20 mouse cellular contexts compared by ENCODE assay signal in genomic region chr19:47029796-47030195, GRCm38 (mm10). TPM values are rescaled to one million over a fixed set of nuclear protein-coding genes. Genes with fewer than 3 reads are reported as not detected.
DNase-seq lines count a peak whose midpoint lies in the region; ATAC-seq and TF ChIP-seq lines count a peak whose summit lies in the region.
"Had no signal": no experiment of that assay in that cellular context is flagged by ENCODE, and none has a peak within 500 bp of the region (broad histone marks: within the 10 kb centered on the region; RNA-seq: fewer than 3 reads in every experiment).

No protein-coding gene starts in this region.

- peak; percentile 45 for DNase-seq in brain, embryonic 14.5 days (ENCODE audit: low read depth)
- DNase-seq in midbrain, embryonic 11.5 days (ENCODE audit: low spot score, missing footprints): no peak
- no peak for DNase-seq in adrenal gland, postnatal 4 days (ENCODE audit: low spot score in 2 of 2)
- no peak for DNase-seq in gastrocnemius, adult 8-10 months (ENCODE audit: low spot score in 2 of 2)
- DNase-seq in liver, embryonic 11.5 days (ENCODE audit: low spot score): no peak
- DNase-seq: cerebellum, adult 9-10 months; heart, adult 11 months; heart, postnatal 14 days; kidney, adult 9 months; kidney, postnatal 25 days; liver, embryonic 13.5 days; thymus, postnatal 36 days had no signal

- no peak for ATAC-seq in hindbrain, embryonic 12.5 days (ENCODE audit: low FRiP score)
- ATAC-seq in midbrain, embryonic 11.5 days (ENCODE audit: low FRiP score): no peak
- no peak for ATAC-seq in neural tube, embryonic 13.5 days (ENCODE audit: low read depth)
- ATAC-seq in liver, embryonic 11.5 days (replicated peaks; ENCODE audit: low FRiP score): no peak
- ATAC-seq: inflammation-experienced regulatory T-cells, adult 6 months had no signal

- no peaks in the 10 kb centered on the region; the same call in 1 of the 2 replicates for H3K4me1 ChIP-seq in hindbrain, embryonic 12.5 days
- no peaks in the 10 kb centered on the region for H3K4me1 ChIP-seq in midbrain, embryonic 11.5 days (ENCODE audit: control insufficient read depth, insufficient read depth, low read length)
- no peaks in the 10 kb centered on the region; the same call in 1 of the 2 replicates for H3K4me1 ChIP-seq in neural tube, embryonic 13.5 days (replicated peaks)
- no peaks in the 10 kb centered on the region for H3K4me1 ChIP-seq in liver, embryonic 11.5 days (replicated peaks; ENCODE audit: control insufficient read depth, insufficient read depth, low read length)
- H3K4me1 ChIP-seq: heart, embryonic 12.5 days; liver, embryonic 13.5 days had no signal

- H3K27ac ChIP-seq in hindbrain, embryonic 12.5 days: peak overlapping the region; percentile 79
- peak overlapping the region; percentile 62; the same call in 1 of the 2 replicates for H3K27ac ChIP-seq in midbrain, embryonic 11.5 days (ENCODE audit: low read depth, low read length)
- peak overlapping the region; percentile 78 for H3K27ac ChIP-seq in neural tube, embryonic 13.5 days (replicated peaks)
- no peak overlapping the region for H3K27ac ChIP-seq in liver, embryonic 11.5 days (ENCODE audit: low read depth, low read length)
- H3K27ac ChIP-seq: liver, embryonic 13.5 days; lung, embryonic 15.5 days had no signal

- no peak for TF ChIP-seq POLR2A in brain, embryonic 14.5 days (IDR thresholded peaks at IDR 0.05; ENCODE audit: borderline replicate concordance, extremely low read depth, insufficient read depth, insufficient read length, poor library complexity, severe bottlenecking)

- H3K4me2 ChIP-seq in hindbrain, embryonic 12.5 days (replicated peaks): no peak overlapping the region
- H3K4me2 ChIP-seq in midbrain, embryonic 11.5 days: no peak overlapping the region
- H3K4me2 ChIP-seq in neural tube, embryonic 13.5 days: no peak overlapping the region
- no peak overlapping the region for H3K4me2 ChIP-seq in liver, embryonic 11.5 days
- H3K4me2 ChIP-seq: heart, embryonic 12.5 days; liver, embryonic 13.5 days; lung, embryonic 15.5 days had no signal

- H3K9me3 ChIP-seq in hindbrain, embryonic 12.5 days (replicated peaks): no peaks in the 10 kb centered on the region
- no peaks in the 10 kb centered on the region for H3K9me3 ChIP-seq in midbrain, embryonic 11.5 days (ENCODE audit: control insufficient read depth, low read length)
- H3K9me3 ChIP-seq in neural tube, embryonic 13.5 days: peaks cover 3% of the 10 kb centered on the region; the same call in 1 of the 2 replicates
- H3K9me3 ChIP-seq in liver, embryonic 11.5 days (ENCODE audit: control insufficient read depth, low read length): no peaks in the 10 kb centered on the region
- H3K9me3 ChIP-seq: heart, embryonic 12.5 days; liver, embryonic 13.5 days; lung, embryonic 15.5 days had no signal

- 64% methylated on average over 9 of the region's 9 CpGs for WGBS in hindbrain, embryonic 12.5 days
- WGBS in midbrain, embryonic 11.5 days: 69% methylated on average over 9 of the region's 9 CpGs
- 63% methylated on average over 9 of the region's 9 CpGs for WGBS in neural tube, embryonic 13.5 days
- WGBS in liver, embryonic 11.5 days: 87% methylated on average over 9 of the region's 9 CpGs

- no peak overlapping the region for H3K4me3 ChIP-seq in hindbrain, embryonic 12.5 days
- no peak overlapping the region for H3K4me3 ChIP-seq in midbrain, embryonic 11.5 days (ENCODE audit: low read depth, low read length)
- H3K4me3 ChIP-seq in neural tube, embryonic 13.5 days: no peak overlapping the region
- H3K4me3 ChIP-seq in liver, embryonic 11.5 days (ENCODE audit: low read depth, low read length): no peak overlapping the region
- H3K4me3 ChIP-seq: heart, embryonic 12.5 days; liver, embryonic 13.5 days; lung, embryonic 15.5 days had no signal

- H3K27me3 ChIP-seq in hindbrain, embryonic 12.5 days: no peaks in the 10 kb centered on the region
- no peaks in the 10 kb centered on the region for H3K27me3 ChIP-seq in midbrain, embryonic 11.5 days (ENCODE audit: control insufficient read depth, insufficient read depth, low read length)
- no peaks in the 10 kb centered on the region for H3K27me3 ChIP-seq in neural tube, embryonic 13.5 days
- no peaks in the 10 kb centered on the region for H3K27me3 ChIP-seq in liver, embryonic 11.5 days (replicated peaks; ENCODE audit: control insufficient read depth, insufficient read depth, low read length)
- H3K27me3 ChIP-seq: heart, embryonic 12.5 days; liver, embryonic 13.5 days; lung, embryonic 15.5 days had no signal

- peaks cover 42% of the 10 kb centered on the region for H3K36me3 ChIP-seq in hindbrain, embryonic 12.5 days
- H3K36me3 ChIP-seq in midbrain, embryonic 11.5 days (ENCODE audit: control insufficient read depth, insufficient read depth, low read length): peaks cover 3% of the 10 kb centered on the region; the same call in 1 of the 2 replicates
- H3K36me3 ChIP-seq in neural tube, embryonic 13.5 days: peaks cover 45% of the 10 kb centered on the region
- 0 out of 2 replicates have a peak, but pooled peaks cover 5% of the 10 kb centered on the region for H3K36me3 ChIP-seq in liver, embryonic 11.5 days (ENCODE audit: control insufficient read depth, insufficient read depth, low read length)

- no peak for TF ChIP-seq CTCF in brain, embryonic 14.5 days (IDR thresholded peaks at IDR 0.05; ENCODE audit: borderline replicate concordance, extremely low read depth, insufficient read depth, insufficient read length)

- no peak overlapping the region for H3K9ac ChIP-seq in hindbrain, embryonic 12.5 days
- H3K9ac ChIP-seq in midbrain, embryonic 11.5 days (ENCODE audit: low read length): no peak overlapping the region; the same call in 1 of the 2 replicates
- H3K9ac ChIP-seq in neural tube, embryonic 13.5 days: peak overlapping the region; percentile 34; the same call in 1 of the 2 replicates
- no peak overlapping the region for H3K9ac ChIP-seq in liver, embryonic 11.5 days (ENCODE audit: low read depth, low read length)
- H3K9ac ChIP-seq: heart, embryonic 12.5 days; liver, embryonic 13.5 days; lung, embryonic 15.5 days had no signal

RNA-seq across cellular contexts. Expression of gene Nt5c2, which starts 14.8 kb away (rescaled TPM):
- 40.1 and 49.2 TPM in 2 replicates for polyA plus RNA-seq in brain, embryonic 14.5 days (2012; rRNA removed)
- polyA plus RNA-seq in hindbrain, embryonic 12.5 days (2016; fragmentation: Nextera tagmentation; extraction: Ambion mirVana): 85.3 and 89.1 TPM in 2 replicates
- polyA plus RNA-seq in midbrain, embryonic 11.5 days (2014; fragmentation: Nextera tagmentation; extraction: Ambion mirVana): 73.5 and 79.6 TPM in 2 replicates
- 81.7 and 85.0 TPM in 2 replicates for polyA plus RNA-seq in neural tube, embryonic 13.5 days (2015; fragmentation: Nextera tagmentation; extraction: Ambion mirVana)
- total RNA-seq in adrenal gland, postnatal 4 days (2021): 100 to 1,000 TPM; 106 to 107 TPM
- 10 to 100 TPM in 1 of 4 experiments, 1 to 10 TPM in 3; 5.8 to 10.2 (median 8.1) TPM for total RNA-seq in gastrocnemius, adult 8-10 months (2022)
- polyA plus RNA-seq in liver, embryonic 11.5 days (2014; fragmentation: Nextera tagmentation; extraction: Ambion mirVana): 107 and 110 TPM in 2 replicates

RNA-seq across cellular contexts. Expression of gene Ina, which starts 15.3 kb away (rescaled TPM):
- polyA plus RNA-seq in brain, embryonic 14.5 days (2012; rRNA removed): 413 and 626 TPM in 2 replicates
- 578 and 632 TPM in 2 replicates for polyA plus RNA-seq in hindbrain, embryonic 12.5 days (2016; fragmentation: Nextera tagmentation; extraction: Ambion mirVana)
- 179 and 186 TPM in 2 replicates for polyA plus RNA-seq in midbrain, embryonic 11.5 days (2014; fragmentation: Nextera tagmentation; extraction: Ambion mirVana)
- polyA plus RNA-seq in neural tube, embryonic 13.5 days (2015; fragmentation: Nextera tagmentation; extraction: Ambion mirVana): 680 and 687 TPM in 2 replicates
- 10 to 100 TPM; 15.5 to 23.5 TPM for total RNA-seq in adrenal gland, postnatal 4 days (2021)
- total RNA-seq in gastrocnemius, adult 8-10 months (2022): not detected
- 0.26 and 0.53 TPM in 2 replicates for polyA plus RNA-seq in liver, embryonic 11.5 days (2014; fragmentation: Nextera tagmentation; extraction: Ambion mirVana)
- total RNA-seq: gastrocnemius, adult 18-20 months; heart, postnatal 14 days; monocyte, adult 5-6 weeks had no signal
- polyA plus RNA-seq: C2C12; inflammation-experienced regulatory T-cells, adult 6 months had no signal

RNA-seq across cellular contexts. Expression of gene Pcgf6, which starts 20.9 kb away (rescaled TPM):
- 65.2 and 81.7 TPM in 2 replicates for polyA plus RNA-seq in brain, embryonic 14.5 days (2012; rRNA removed)
- 30.4 and 31.1 TPM in 2 replicates for polyA plus RNA-seq in hindbrain, embryonic 12.5 days (2016; fragmentation: Nextera tagmentation; extraction: Ambion mirVana)
- 33.7 and 34.3 TPM in 2 replicates for polyA plus RNA-seq in midbrain, embryonic 11.5 days (2014; fragmentation: Nextera tagmentation; extraction: Ambion mirVana)
- polyA plus RNA-seq in neural tube, embryonic 13.5 days (2015; fragmentation: Nextera tagmentation; extraction: Ambion mirVana): 26.9 and 29.1 TPM in 2 replicates
- total RNA-seq in adrenal gland, postnatal 4 days (2021): 10 to 100 TPM; 13.9 to 16.8 TPM
- 1 to 10 TPM; 3.6 to 6.3 (median 5.0) TPM for total RNA-seq in gastrocnemius, adult 8-10 months (2022)
- polyA plus RNA-seq in liver, embryonic 11.5 days (2014; fragmentation: Nextera tagmentation; extraction: Ambion mirVana): 28.6 and 32.9 TPM in 2 replicates

RNA-seq across cellular contexts. Expression of gene Taf5, which starts 37.8 kb away (rescaled TPM):
- polyA plus RNA-seq in brain, embryonic 14.5 days (2012; rRNA removed): 10.8 and 11.0 TPM in 2 replicates
- 10.7 and 11.2 TPM in 2 replicates for polyA plus RNA-seq in hindbrain, embryonic 12.5 days (2016; fragmentation: Nextera tagmentation; extraction: Ambion mirVana)
- polyA plus RNA-seq in midbrain, embryonic 11.5 days (2014; fragmentation: Nextera tagmentation; extraction: Ambion mirVana): 10.9 and 12.1 TPM in 2 replicates
- polyA plus RNA-seq in neural tube, embryonic 13.5 days (2015; fragmentation: Nextera tagmentation; extraction: Ambion mirVana): 6.8 and 7.2 TPM in 2 replicates
- 1 to 10 TPM; 5.1 to 5.6 TPM for total RNA-seq in adrenal gland, postnatal 4 days (2021)
- 1 to 10 TPM; 1.6 to 2.5 (median 2.3) TPM for total RNA-seq in gastrocnemius, adult 8-10 months (2022)
- polyA plus RNA-seq in liver, embryonic 11.5 days (2014; fragmentation: Nextera tagmentation; extraction: Ambion mirVana): 9.0 TPM in 2 replicates

Comparison
In these comparisons a context has a peak if more than half of its experiments do, and no peak if none do; other contexts are left out.
1. RNA of gene Ina, which starts 15.3 kb away (polyA plus RNA-seq): 680 to 687 TPM in neural tube, embryonic 13.5 days, 413 to 626 TPM in brain, embryonic 14.5 days, 578 to 632 TPM in hindbrain, embryonic 12.5 days and 179 to 186 TPM in midbrain, embryonic 11.5 days; 0.26 to 0.53 TPM in liver, embryonic 11.5 days; every median in the first group is over 100 times any median in the second.